Mouse (Mus musculus): ENCODE results near the gene Tmem132b. TPM values are rescaled to one million over a fixed set of nuclear protein-coding genes. Genes with fewer than 3 reads are reported as not detected.

The Tmem132b gene
- polyA plus RNA-seq, 1 experiment from 2014 or later, result 0.36 TPM

- Histone ChIP-seq H3K9me3 (ENCODE audit: control insufficient read depth, low read depth, low read length) (no peaks in the 10 kb centered on the region), H3K27ac (ENCODE audit: low read length) (no peak overlapping the region), H3K27me3 (ENCODE audit: control insufficient read depth, insufficient read depth, low read length) (no peaks in the 10 kb centered on the region), H3K36me3 (ENCODE audit: control insufficient read depth, insufficient read depth, low read length) (no peaks in the 10 kb centered on the region), H3K4me3 (ENCODE audit: low read depth, low read length) (no peak overlapping the region), H3K4me2 (replicated peaks; ENCODE audit: low read depth, low read length) (no peak overlapping the region), H3K9ac (replicated peaks; ENCODE audit: low read depth, low read length) (no peak overlapping the region), H3K4me1 (ENCODE audit: control insufficient read depth, insufficient read depth, low read length) (no peaks in the 10 kb centered on the region)
- 53% methylated on average over 18 of the region's 18 CpGs for WGBS
- no peak for ATAC-seq (ENCODE audit: insufficient number of reproducible peaks, insufficient read depth, low FRiP score, low read depth)
These were observed 110.1 kb downstream of the Tmem132b start for GRCm38 (mm10) chr5:125641531-125642147.

GRCm38 (mm10) chr5:125648236-125648635, 116.7 kb downstream of the Tmem132b start:
- H3K9me3 ChIP-seq (ENCODE audit: control insufficient read depth, low read depth, low read length), result no peaks in the 10 kb centered on the region
- H3K4me3 ChIP-seq (ENCODE audit: low read depth, low read length), result no peak overlapping the region
- no peak overlapping the region for H3K9ac ChIP-seq (replicated peaks; ENCODE audit: low read depth, low read length)
- H3K27ac ChIP-seq (ENCODE audit: low read length), result no peak overlapping the region
- no peaks in the 10 kb centered on the region for H3K4me1 ChIP-seq (ENCODE audit: control insufficient read depth, insufficient read depth, low read length)
- H3K4me2 ChIP-seq (replicated peaks; ENCODE audit: low read depth, low read length), result no peak overlapping the region
- no peak for ATAC-seq (ENCODE audit: insufficient number of reproducible peaks, insufficient read depth, low FRiP score, low read depth)
- WGBS, result 79% methylated on average over 6 of the region's 6 CpGs
- H3K27me3 ChIP-seq (ENCODE audit: control insufficient read depth, insufficient read depth, low read length), result no peaks in the 10 kb centered on the region
- H3K36me3 ChIP-seq (ENCODE audit: control insufficient read depth, insufficient read depth, low read length), result no peaks in the 10 kb centered on the region

- Histone ChIP-seq H3K4me1 (ENCODE audit: control insufficient read depth, insufficient read depth, low read length) (no peaks in the 10 kb centered on the region), H3K4me3 (ENCODE audit: low read depth, low read length) (no peak overlapping the region), H3K27me3 (ENCODE audit: control insufficient read depth, insufficient read depth, low read length) (no peaks in the 10 kb centered on the region), H3K27ac (ENCODE audit: low read length) (no peak overlapping the region), H3K9ac (replicated peaks; ENCODE audit: low read depth, low read length) (no peak overlapping the region), H3K4me2 (replicated peaks; ENCODE audit: low read depth, low read length) (no peak overlapping the region), H3K36me3 (ENCODE audit: control insufficient read depth, insufficient read depth, low read length) (no peaks in the 10 kb centered on the region), H3K9me3 (ENCODE audit: control insufficient read depth, low read depth, low read length) (no peaks in the 10 kb centered on the region)
- WGBS, result 28% methylated on average over 2 of the region's 2 CpGs
- no peak for ATAC-seq (ENCODE audit: insufficient number of reproducible peaks, insufficient read depth, low FRiP score, low read depth)
These were observed 118.4 kb downstream of the Tmem132b start for GRCm38 (mm10) chr5:125649982-125650381.

GRCm38 (mm10) chr5:125658101-125658500, 126.5 kb downstream of the Tmem132b start:
- Histone ChIP-seq H3K27ac (ENCODE audit: low read length) (no peak overlapping the region), H3K4me1 (ENCODE audit: control insufficient read depth, insufficient read depth, low read length) (no peaks in the 10 kb centered on the region), H3K4me2 (replicated peaks; ENCODE audit: low read depth, low read length) (no peak overlapping the region), H3K36me3 (ENCODE audit: control insufficient read depth, insufficient read depth, low read length) (no peaks in the 10 kb centered on the region), H3K4me3 (ENCODE audit: low read depth, low read length) (no peak overlapping the region), H3K9me3 (ENCODE audit: control insufficient read depth, low read depth, low read length) (no peaks in the 10 kb centered on the region), H3K27me3 (ENCODE audit: control insufficient read depth, insufficient read depth, low read length) (no peaks in the 10 kb centered on the region), H3K9ac (replicated peaks; ENCODE audit: low read depth, low read length) (no peak overlapping the region)
- ATAC-seq (ENCODE audit: insufficient number of reproducible peaks, insufficient read depth, low FRiP score, low read depth), result no peak
- 89% methylated on average over 5 of the region's 5 CpGs for WGBS

GRCm38 (mm10) chr5:125658959-125659749, 127.6 kb downstream of the Tmem132b start:
- no peaks in the 10 kb centered on the region for H3K9me3 ChIP-seq (ENCODE audit: control insufficient read depth, low read depth, low read length)
- H3K4me3 ChIP-seq (ENCODE audit: low read depth, low read length), result no peak overlapping the region
- H3K9ac ChIP-seq (replicated peaks; ENCODE audit: low read depth, low read length), result no peak overlapping the region
- no peaks in the 10 kb centered on the region for H3K4me1 ChIP-seq (ENCODE audit: control insufficient read depth, insufficient read depth, low read length)
- H3K27ac ChIP-seq (ENCODE audit: low read length), result no peak overlapping the region
- H3K27me3 ChIP-seq (ENCODE audit: control insufficient read depth, insufficient read depth, low read length), result no peaks in the 10 kb centered on the region
- H3K36me3 ChIP-seq (ENCODE audit: control insufficient read depth, insufficient read depth, low read length), result no peaks in the 10 kb centered on the region
- WGBS, result 68% methylated on average over 14 of the region's 14 CpGs
- no peak overlapping the region for H3K4me2 ChIP-seq (replicated peaks; ENCODE audit: low read depth, low read length)
- ATAC-seq (ENCODE audit: insufficient number of reproducible peaks, insufficient read depth, low FRiP score, low read depth), result no peak

GRCm38 (mm10) chr5:125675623-125676022, 144.0 kb downstream of the Tmem132b start:
- Histone ChIP-seq H3K27me3 (ENCODE audit: control insufficient read depth, insufficient read depth, low read length) (no peaks in the 10 kb centered on the region), H3K4me1 (ENCODE audit: control insufficient read depth, insufficient read depth, low read length) (no peaks in the 10 kb centered on the region), H3K4me3 (ENCODE audit: low read depth, low read length) (no peak overlapping the region), H3K4me2 (replicated peaks; ENCODE audit: low read depth, low read length) (no peak overlapping the region), H3K9ac (replicated peaks; ENCODE audit: low read depth, low read length) (no peak overlapping the region), H3K36me3 (ENCODE audit: control insufficient read depth, insufficient read depth, low read length) (no peaks in the 10 kb centered on the region), H3K27ac (ENCODE audit: low read length) (no peak overlapping the region), H3K9me3 (ENCODE audit: control insufficient read depth, low read depth, low read length) (no peaks in the 10 kb centered on the region)
- no peak for ATAC-seq (ENCODE audit: insufficient number of reproducible peaks, insufficient read depth, low FRiP score, low read depth)
- WGBS, result 46% methylated on average over 13 of the region's 13 CpGs

GRCm38 (mm10) chr5:125676025-125676623, 144.6 kb downstream of the Tmem132b start:
- Histone ChIP-seq H3K36me3 (ENCODE audit: control insufficient read depth, insufficient read depth, low read length) (no peaks in the 10 kb centered on the region), H3K4me1 (ENCODE audit: control insufficient read depth, insufficient read depth, low read length) (no peaks in the 10 kb centered on the region), H3K9me3 (ENCODE audit: control insufficient read depth, low read depth, low read length) (no peaks in the 10 kb centered on the region), H3K4me2 (replicated peaks; ENCODE audit: low read depth, low read length) (no peak overlapping the region), H3K27ac (ENCODE audit: low read length) (no peak overlapping the region), H3K9ac (replicated peaks; ENCODE audit: low read depth, low read length) (no peak overlapping the region), H3K4me3 (ENCODE audit: low read depth, low read length) (no peak overlapping the region), H3K27me3 (ENCODE audit: control insufficient read depth, insufficient read depth, low read length) (no peaks in the 10 kb centered on the region)
- WGBS, result 63% methylated on average over 7 of the region's 7 CpGs
- ATAC-seq (ENCODE audit: insufficient number of reproducible peaks, insufficient read depth, low FRiP score, low read depth), result no peak

GRCm38 (mm10) chr5:125680889-125681288, 149.3 kb downstream of the Tmem132b start:
- no peaks in the 10 kb centered on the region for H3K27me3 ChIP-seq (ENCODE audit: control insufficient read depth, insufficient read depth, low read length)
- no peak overlapping the region for H3K4me2 ChIP-seq (replicated peaks; ENCODE audit: low read depth, low read length)
- H3K4me3 ChIP-seq (ENCODE audit: low read depth, low read length), result no peak overlapping the region
- no peak overlapping the region for H3K27ac ChIP-seq (ENCODE audit: low read length)
- no peaks in the 10 kb centered on the region for H3K36me3 ChIP-seq (ENCODE audit: control insufficient read depth, insufficient read depth, low read length)
- no peak overlapping the region for H3K9ac ChIP-seq (replicated peaks; ENCODE audit: low read depth, low read length)
- H3K9me3 ChIP-seq (ENCODE audit: control insufficient read depth, low read depth, low read length), result no peaks in the 10 kb centered on the region
- no peaks in the 10 kb centered on the region for H3K4me1 ChIP-seq (ENCODE audit: control insufficient read depth, insufficient read depth, low read length)
- 90% methylated on average over 6 of the region's 6 CpGs for WGBS
- no peak for ATAC-seq (ENCODE audit: insufficient number of reproducible peaks, insufficient read depth, low FRiP score, low read depth)
